ENCODE assay signal across 8 mouse cellular contexts in genomic region chrX:71601052-71601611, GRCm38 (mm10). TPM values are rescaled to one million over a fixed set of nuclear protein-coding genes. Genes with fewer than 3 reads are reported as not detected.
DNase-seq lines count a peak whose midpoint lies in the region; ATAC-seq and TF ChIP-seq lines count a peak whose summit lies in the region.

No protein-coding gene starts in this region.

- no peaks in the 10 kb centered on the region for H3K9me3 ChIP-seq in CH12.LX (replicated peaks; ENCODE audit: low read length)
- no peaks in the 10 kb centered on the region for H3K9me3 ChIP-seq in embryonic facial prominence, embryonic 12.5 days
- H3K9me3 ChIP-seq in heart, embryonic 13.5 days: no peaks in the 10 kb centered on the region
- no peaks in the 10 kb centered on the region for H3K9me3 ChIP-seq in kidney, embryonic 16.5 days (ENCODE audit: low read length)
- no peaks in the 10 kb centered on the region for H3K9me3 ChIP-seq in liver, embryonic 14.5 days (ENCODE audit: control insufficient read depth, low read length)
- H3K9me3 ChIP-seq in neural tube, embryonic 11.5 days (ENCODE audit: control insufficient read depth, low read length): no peaks in the 10 kb centered on the region

- DNase-seq in CH12.LX (ENCODE audit: extremely low read depth): peak; percentile 33
- DNase-seq in liver, embryonic 14.5 days (ENCODE audit: low read depth in 3 of 3, low spot score in 3 of 3): peak; percentile 12 to 18 (median 17)
- peak; percentile 76 for DNase-seq in neural tube, embryonic 11.5 days (ENCODE audit: low spot score)
- DNase-seq in testis, postnatal 14 days (ENCODE audit: low spot score): peak; percentile 23

- TF ChIP-seq CTCF in CH12.LX (conservative IDR thresholded peaks at IDR 0.05 in 1 of 2, IDR thresholded peaks at IDR 0.05 in 1 of 2; ENCODE audit: low read depth in 2 of 2, low read length in 2 of 2): peak in 1 of 2 experiments; percentile 66; a peak in 2 of 4 replicates
- TF ChIP-seq CTCF in bone marrow, adult 2 months (IDR thresholded peaks at IDR 0.05; ENCODE audit: control insufficient read depth, insufficient read depth, low read length): peak; percentile 58
- peak; percentile 74 for TF ChIP-seq CTCF in liver, embryonic 14.5 days (IDR thresholded peaks at IDR 0.05; ENCODE audit: low read depth)

- H3K4me3 ChIP-seq in CH12.LX (replicated peaks in 1 of 3; ENCODE audit: low read depth in 2 of 3, low read length in 2 of 3, poor library complexity in 1 of 3): no peak overlapping the region
- H3K4me3 ChIP-seq in bone marrow, adult 2 months (replicated peaks; ENCODE audit: control insufficient read depth, low read depth, low read length): no peak overlapping the region
- H3K4me3 ChIP-seq in embryonic facial prominence, embryonic 12.5 days: peak overlapping the region; percentile 25
- peak overlapping the region; percentile 44 for H3K4me3 ChIP-seq in heart, embryonic 13.5 days
- peak overlapping the region; percentile 28 for H3K4me3 ChIP-seq in kidney, embryonic 16.5 days (ENCODE audit: low read length)
- H3K4me3 ChIP-seq in liver, embryonic 14.5 days (ENCODE audit: insufficient read depth in 1 of 2, low read depth in 2 of 2, low read length in 2 of 2): peak overlapping the region; percentile 29 to 45; a peak in 2 of 4 replicates
- no peak overlapping the region for H3K4me3 ChIP-seq in neural tube, embryonic 11.5 days (ENCODE audit: low read depth, low read length)

- TF ChIP-seq EP300 in CH12.LX (IDR thresholded peaks at IDR 0.05; ENCODE audit: low read length): no peak
- no peak for TF ChIP-seq EP300 in liver, embryonic 14.5 days (IDR thresholded peaks at IDR 0.05; ENCODE audit: low read depth)

- 9% methylated on average over 25 of the region's 25 CpGs for whole genome bisulfite sequencing in bone marrow, adult 2 months
- WGBS in embryonic facial prominence, embryonic 12.5 days: 20% methylated on average over 23 of the region's 25 CpGs
- 13% methylated on average over 24 of the region's 25 CpGs for WGBS in heart, embryonic 13.5 days
- WGBS in kidney, embryonic 16.5 days: 15% methylated on average over 15 of the region's 25 CpGs
- 14% methylated on average over 25 of the region's 25 CpGs for WGBS in liver, embryonic 14.5 days (ENCODE audit: insufficient replicate concordance)
- 15% methylated on average over 24 of the region's 25 CpGs for WGBS in neural tube, embryonic 11.5 days

- H3K79me2 ChIP-seq in CH12.LX (replicated peaks; ENCODE audit: control insufficient read depth, extremely low read depth, insufficient read depth, poor library complexity, severe bottlenecking): no peaks in the 10 kb centered on the region

- H3K27me3 ChIP-seq in CH12.LX (replicated peaks): no peaks in the 10 kb centered on the region
- H3K27me3 ChIP-seq in embryonic facial prominence, embryonic 12.5 days: no peaks in the 10 kb centered on the region
- H3K27me3 ChIP-seq in heart, embryonic 13.5 days (replicated peaks): peaks cover 31% of the 10 kb centered on the region
- peaks cover 3% of the 10 kb centered on the region; the same call in 1 of the 2 replicates for H3K27me3 ChIP-seq in kidney, embryonic 16.5 days (ENCODE audit: insufficient read depth, low read length)
- H3K27me3 ChIP-seq in liver, embryonic 14.5 days (ENCODE audit: control insufficient read depth, insufficient read depth, low read length): no peaks in the 10 kb centered on the region; the same call in 1 of the 2 replicates
- no peaks in the 10 kb centered on the region for H3K27me3 ChIP-seq in neural tube, embryonic 11.5 days (ENCODE audit: control insufficient read depth, insufficient read depth, low read length)

- TF ChIP-seq RAD21 in CH12.LX (IDR thresholded peaks at IDR 0.05; ENCODE audit: low read depth, low read length): peak; percentile 55

- no peak overlapping the region for H3K27ac ChIP-seq in CH12.LX (ENCODE audit: insufficient read depth, low read depth)
- H3K27ac ChIP-seq in bone marrow, adult 2 months (ENCODE audit: control insufficient read depth, insufficient read depth, low read depth, low read length, poor library complexity): no peak overlapping the region
- no peak overlapping the region for H3K27ac ChIP-seq in embryonic facial prominence, embryonic 12.5 days
- no peak overlapping the region for H3K27ac ChIP-seq in heart, embryonic 13.5 days (replicated peaks)
- no peak overlapping the region for H3K27ac ChIP-seq in kidney, embryonic 16.5 days (ENCODE audit: low read length)
- no peak overlapping the region for H3K27ac ChIP-seq in liver, embryonic 14.5 days
- no peak overlapping the region for H3K27ac ChIP-seq in neural tube, embryonic 11.5 days (ENCODE audit: low read depth, low read length)

- H3K4me2 ChIP-seq in CH12.LX (ENCODE audit: insufficient read depth, low read depth, poor library complexity, severe bottlenecking): peak overlapping the region; percentile 39; the same call in 1 of the 2 replicates
- H3K4me2 ChIP-seq in embryonic facial prominence, embryonic 12.5 days (replicated peaks): peak overlapping the region; percentile 50
- H3K4me2 ChIP-seq in heart, embryonic 13.5 days: peak overlapping the region; percentile 69
- H3K4me2 ChIP-seq in kidney, embryonic 16.5 days (replicated peaks; ENCODE audit: low read depth, low read length): peak overlapping the region; percentile 54
- H3K4me2 ChIP-seq in liver, embryonic 14.5 days (ENCODE audit: low read depth): peak overlapping the region; percentile 60
- H3K4me2 ChIP-seq in neural tube, embryonic 11.5 days (ENCODE audit: low read depth): peak overlapping the region; percentile 45

- H3K9ac ChIP-seq in CH12.LX (ENCODE audit: insufficient read depth, low read depth): no peak overlapping the region
- no peak overlapping the region for H3K9ac ChIP-seq in embryonic facial prominence, embryonic 12.5 days
- peak overlapping the region; percentile 68 for H3K9ac ChIP-seq in heart, embryonic 13.5 days
- no peak overlapping the region; the same call in 1 of the 2 replicates for H3K9ac ChIP-seq in kidney, embryonic 16.5 days (replicated peaks; ENCODE audit: low read length)
- no peak overlapping the region; the same call in 1 of the 2 replicates for H3K9ac ChIP-seq in liver, embryonic 14.5 days (replicated peaks)
- no peak overlapping the region for H3K9ac ChIP-seq in neural tube, embryonic 11.5 days (ENCODE audit: low read length)

- TF ChIP-seq POLR2A in CH12.LX (IDR thresholded peaks at IDR 0.05; ENCODE audit: low read depth, low read length): no peak
- no peak for TF ChIP-seq POLR2A in bone marrow, adult 2 months (IDR thresholded peaks at IDR 0.05; ENCODE audit: borderline replicate concordance, control insufficient read depth, low read depth, low read length)

- ATAC-seq in embryonic facial prominence, embryonic 12.5 days (ENCODE audit: insufficient number of reproducible peaks, insufficient read depth, low FRiP score, low TSS enrichment): no peak
- ATAC-seq in heart, embryonic 13.5 days (ENCODE audit: extremely low read depth, insufficient number of reproducible peaks, low FRiP score, low TSS enrichment): no peak
- peak; percentile 86 for ATAC-seq in kidney, embryonic 16.5 days (ENCODE audit: low FRiP score, low TSS enrichment)
- peak; percentile 56; the same call in 1 of the 2 replicates for ATAC-seq in liver, embryonic 14.5 days (ENCODE audit: insufficient read depth)
- ATAC-seq in neural tube, embryonic 11.5 days (ENCODE audit: insufficient read depth, low FRiP score, low TSS enrichment): peak; percentile 65

- in situ Hi-C loops in CH12.LX (cut with MboI; ENCODE audit: low pct_ligation_motif_present, low pct_unique_long_range_greater_than_20kb, low sequenced_read_pairs): no loop called here

- H3K36me3 ChIP-seq in CH12.LX (replicated peaks in 1 of 2; ENCODE audit: control insufficient read depth in 1 of 2, insufficient read depth in 1 of 2, low read length in 1 of 2): no peaks in the 10 kb centered on the region
- H3K36me3 ChIP-seq in embryonic facial prominence, embryonic 12.5 days: no peaks in the 10 kb centered on the region
- H3K36me3 ChIP-seq in heart, embryonic 13.5 days: no peaks in the 10 kb centered on the region
- H3K36me3 ChIP-seq in kidney, embryonic 16.5 days (ENCODE audit: insufficient read depth, low read length): no peaks in the 10 kb centered on the region
- no peaks in the 10 kb centered on the region for H3K36me3 ChIP-seq in liver, embryonic 14.5 days (replicated peaks; ENCODE audit: control insufficient read depth, insufficient read depth, low read depth)
- no peaks in the 10 kb centered on the region for H3K36me3 ChIP-seq in neural tube, embryonic 11.5 days (ENCODE audit: control insufficient read depth, insufficient read depth, low read length)

- dilution Hi-C loops in CH12.LX (cut with MboI; ENCODE audit: extremely low pct_ligation_motif_present, extremely low pct_unique_long_range_greater_than_20kb, low sequenced_read_pairs): no loop called here

- H3K4me1 ChIP-seq in CH12.LX (ENCODE audit: control insufficient read depth in 1 of 2, insufficient read depth in 2 of 2): no peaks in the 10 kb centered on the region
- no peaks in the 10 kb centered on the region for H3K4me1 ChIP-seq in bone marrow, adult 2 months (ENCODE audit: control insufficient read depth, insufficient read depth, low read length)
- H3K4me1 ChIP-seq in embryonic facial prominence, embryonic 12.5 days: no peaks in the 10 kb centered on the region
- no peaks in the 10 kb centered on the region for H3K4me1 ChIP-seq in heart, embryonic 13.5 days
- H3K4me1 ChIP-seq in kidney, embryonic 16.5 days (ENCODE audit: insufficient read depth, low read length): no peaks in the 10 kb centered on the region
- 0 out of 4 replicates have a peak, but pooled peaks cover 0 to 4% of the 10 kb centered on the region in 2 experiments for H3K4me1 ChIP-seq in liver, embryonic 14.5 days (replicated peaks; ENCODE audit: control insufficient read depth in 2 of 2, insufficient read depth in 2 of 2, low read length in 1 of 2)
- H3K4me1 ChIP-seq in neural tube, embryonic 11.5 days (ENCODE audit: control insufficient read depth, insufficient read depth, low read length): no peaks in the 10 kb centered on the region

TF ChIP-seq in CH12.LX, 34 proteins besides CTCF, POLR2A, EP300 and RAD21:
- TF ChIP-seq SMC3 (IDR thresholded peaks at IDR 0.05; ENCODE audit: low read depth, low read length): peak; percentile 65
- no peak for TF ChIP-seq ETS1 (conservative IDR thresholded peaks at IDR 0.05; ENCODE audit: low read depth, low read length)
TF ChIP-seq in CH12.LX: peak in this region for 1.

RNA-seq across cellular contexts. Expression of gene Hmgb3, which starts 45.4 kb away (rescaled TPM):
- total RNA-seq in CH12.LX (2012; rRNA removed) (26.5 and 31.9 TPM in 2 replicates), CH12.LX (2014; rRNA removed) (40.6 and 47.3 TPM in 2 replicates)
- 56.2 and 59.1 TPM in 2 replicates for polyA plus RNA-seq in CH12.LX (2012; ENCODE audit: insufficient read length, low read depth)
- polyA plus RNA-seq in bone marrow, adult 2 months (2011; ENCODE audit: insufficient read depth, insufficient read length, low replicate concordance, missing spikeins): 134 and 162 TPM in 2 replicates
- 442 and 476 TPM in 2 replicates for polyA plus RNA-seq in embryonic facial prominence, embryonic 12.5 days (2016; fragmentation: Nextera tagmentation; extraction: Ambion mirVana)
- 169 and 192 TPM in 2 replicates for polyA plus RNA-seq in heart, embryonic 13.5 days (2015; fragmentation: Nextera tagmentation; extraction: Ambion mirVana)
- polyA plus RNA-seq in kidney, embryonic 16.5 days (2015; fragmentation: Nextera tagmentation; extraction: Ambion mirVana): 337 and 350 TPM in 2 replicates
- 95.7 and 170 TPM in 2 replicates for polyA plus RNA-seq in liver, embryonic 14.5 days (2012; rRNA removed)
- polyA plus RNA-seq in liver, embryonic 14.5 days (2014; fragmentation: Nextera tagmentation; extraction: Ambion mirVana): 148 and 169 TPM in 2 replicates
- polyA plus RNA-seq in neural tube, embryonic 11.5 days (2014; fragmentation: Nextera tagmentation; extraction: Ambion mirVana): 608 and 609 TPM in 2 replicates

Comparison
In these comparisons a context has a peak if more than half of its experiments do, and no peak if none do; other contexts are left out.
1. DNase-seq: peak in every context shown above with its lines; median percentile 76 in neural tube, embryonic 11.5 days; 33 in CH12.LX; 23 in testis, postnatal 14 days; 17 in liver, embryonic 14.5 days.
2. H3K4me3 ChIP-seq: peak in embryonic facial prominence, embryonic 12.5 days (single experiment), heart, embryonic 13.5 days (single experiment), kidney, embryonic 16.5 days (single experiment) and liver, embryonic 14.5 days (2 of 2); none in CH12.LX (0 of 3), bone marrow, adult 2 months (single experiment) and neural tube, embryonic 11.5 days (single experiment).
3. ATAC-seq: peak in kidney, embryonic 16.5 days (single experiment), liver, embryonic 14.5 days (single experiment) and neural tube, embryonic 11.5 days (single experiment); none in embryonic facial prominence, embryonic 12.5 days (single experiment) and heart, embryonic 13.5 days (single experiment).
4. Peak in every context shown above with its lines, with median percentiles within 50 percentile points of each other: H3K4me2 ChIP-seq.